Mouse (Mus musculus) ES-Bruce4 (cell line): Measurements from ENCODE around the gene Atxn1.

ENCODE experiments used
- EP300 ChIP-seq: IDR thresholded peaks from 2 replicates; pipeline ENCODE4 v1.6.1; 2011; ENCODE audit warnings: low read depth, low read length; ENCODE audit not compliant: insufficient read depth
- POLR2A ChIP-seq: IDR thresholded peaks from one replicate; pipeline ENCODE4 v1.8.1; 2011; ENCODE audit warnings: low read length; ENCODE audit not compliant: insufficient read depth

DNA sequence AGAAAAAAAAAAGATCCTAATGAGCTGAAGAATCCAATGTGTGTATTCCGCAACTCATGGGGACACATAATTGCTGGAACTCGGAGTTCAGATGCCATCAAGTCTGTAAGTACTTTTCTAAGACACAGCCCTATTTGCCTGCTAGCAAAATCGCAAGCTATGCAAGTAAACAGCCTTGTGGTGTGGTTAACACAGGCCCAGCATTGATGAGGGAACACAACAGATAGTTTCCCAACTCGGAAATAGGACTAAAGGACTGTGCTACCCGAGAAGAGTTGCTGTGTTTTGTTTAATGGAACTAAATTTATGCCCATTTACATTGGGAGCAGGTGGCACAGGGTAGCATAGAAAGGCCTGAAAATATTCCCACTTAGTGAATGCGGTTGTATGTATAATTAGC, 214.2 kb downstream of the Atxn1 start:
- no peak for TF ChIP-seq POLR2A
- TF ChIP-seq EP300: no peak
